Mouse (Mus musculus) stomach, postnatal 0 days (tissue): ENCODE data around the gene Rmi2. TPM values are rescaled to one million over a fixed set of nuclear protein-coding genes. Genes with fewer than 3 reads are reported as not detected.
A peak's percentile ranks its signal among the peaks of the same experiment; 100 is the strongest.

Source experiments
- ATAC-seq: fragments of 200-750 bp; cut with Nextera tagmentation; 2 replicates; pipeline ENCODE4 v1.8.0; 2017; ENCODE audit not compliant: low FRiP score, low TSS enrichment
- DNase-seq: peaks from one replicate; pipeline ENCODE4 v3.0.0-alpha.2; 2016; ENCODE audit warnings: low spot score
- H3K27ac ChIP-seq: fragments of 300-500 bp; sonication (generic); replicated peaks from 2 replicates; pipeline ENCODE4 v1.5.1; 2014; ENCODE audit warnings: mild to moderate bottlenecking, control low read depth
- H3K27me3 ChIP-seq: fragments of 300-500 bp; sonication (generic); 2 replicates; pipeline ENCODE4 v1.6.1; 2014; ENCODE audit warnings: low read length; ENCODE audit not compliant: control insufficient read depth, insufficient read depth
- H3K36me3 ChIP-seq: fragments of 300-500 bp; sonication (generic); 2 replicates; pipeline ENCODE4 v1.6.1; 2014; ENCODE audit warnings: low read length, mixed read lengths; ENCODE audit not compliant: control insufficient read depth, insufficient read depth
- H3K4me1 ChIP-seq: fragments of 300-500 bp; sonication (generic); replicated peaks from 2 replicates; pipeline ENCODE4 v1.6.1; 2014; ENCODE audit warnings: antibody characterized with exemption; ENCODE audit not compliant: control insufficient read depth, insufficient read depth
- H3K4me2 ChIP-seq: fragments of 300-500 bp; sonication (generic); replicated peaks from 2 replicates; pipeline ENCODE4 v1.6.1; 2014; ENCODE audit warnings: low read depth, mild to moderate bottlenecking, control low read depth, moderate library complexity
- H3K4me3 ChIP-seq: fragments of 300-500 bp; sonication (generic); 2 replicates; pipeline ENCODE4 v1.5.1; 2014; ENCODE audit warnings: low read depth, low read length, control low read depth
- H3K9ac ChIP-seq: fragments of 300-500 bp; sonication (generic); 2 replicates; pipeline ENCODE4 v1.6.1; 2014; ENCODE audit warnings: mild to moderate bottlenecking, low read length, control low read depth, mixed read lengths
- H3K9me3 ChIP-seq: fragments of 300-500 bp; sonication (generic); 2 replicates; pipeline ENCODE4 v1.6.1; 2016; ENCODE audit warnings: low read length; ENCODE audit not compliant: control insufficient read depth
- CTCF ChIP-seq: IDR thresholded peaks from 2 replicates; pipeline ENCODE4 v1.5.1; 2016; ENCODE audit warnings: antibody characterized with exemption, low read depth, mild to moderate bottlenecking, moderate library complexity
- EP300 ChIP-seq: optimal IDR thresholded peaks from 2 replicates; pipeline ENCODE3; 2016; ENCODE audit warnings: antibody characterized with exemption
- WGBS: fragments of 180-500 bp; shearing (Covaris S2); extraction: QIAGEN DNeasy Blood & Tissue Kit; methylation state at CpG from one replicate; pipeline ENCODE4 v1.1.7; 2014; 5-methylcytosine and 5-hydroxymethylcytosine counted together
- polyA plus RNA-seq: library from polyadenylated mRNA; unstranded; fragments of >200 nt; fragmentation: Nextera tagmentation; extraction: Ambion mirVana; gene quantifications from 2 replicates; pipeline ENCODE4 v1.2.1, GENCODE M21; 2015

Rmi2 gene
- polyA plus RNA-seq, 1 experiment from 2014 or later = 0.76 TPM

GRCm38 (mm10) chr16:10890363-10890762 is 55.5 kb downstream of the Rmi2 start:
- Histone ChIP-seq H3K4me1 (no peaks in the 10 kb centered on the region), H3K4me3 (no peak overlapping the region), H3K9ac (no peak overlapping the region), H3K36me3 (no peaks in the 10 kb centered on the region), H3K4me2 (no peak overlapping the region), H3K27ac (no peak overlapping the region), H3K27me3 (no peaks in the 10 kb centered on the region), H3K9me3 (no peaks in the 10 kb centered on the region)
- TF ChIP-seq EP300 (no peak), CTCF (peak; percentile 79)
- DNase-seq (no peak), ATAC-seq (peak; percentile 65; the same call in 1 of the 2 replicates)
- WGBS = 67% methylated on average over 3 of the region's 3 CpGs

GRCm38 (mm10) chr16:10893161-10893560 is 58.3 kb downstream of the Rmi2 start:
- H3K27me3 ChIP-seq = no peaks in the 10 kb centered on the region

GRCm38 (mm10) chr16:10895906-10896305 is 61.0 kb downstream of the Rmi2 start:
- WGBS = 62% methylated on average over 3 of the region's 3 CpGs

More at GRCm38 (mm10) chr16:10893161-10893560, 58.3 kb downstream of the Rmi2 start:
- no peak overlapping the region for H3K4me3 ChIP-seq
- DNase-seq (no peak), ATAC-seq (no peak)
- H3K36me3 ChIP-seq = no peaks in the 10 kb centered on the region
- H3K9ac ChIP-seq = no peak overlapping the region
- no peaks in the 10 kb centered on the region for H3K9me3 ChIP-seq
- no peak overlapping the region for H3K4me2 ChIP-seq
- TF ChIP-seq EP300 = no peak
- TF ChIP-seq CTCF = no peak
- no peak overlapping the region for H3K27ac ChIP-seq
- H3K4me1 ChIP-seq = no peaks in the 10 kb centered on the region
- WGBS = 71% methylated on average over 4 of the region's 4 CpGs

GRCm38 (mm10) chr16:10897372-10897771 is 62.5 kb downstream of the Rmi2 start:
- DNase-seq = no peak
- H3K4me3 ChIP-seq = no peak overlapping the region

More at GRCm38 (mm10) chr16:10895906-10896305, 61.0 kb downstream of the Rmi2 start:
- no peaks in the 10 kb centered on the region for H3K36me3 ChIP-seq
- H3K4me2 ChIP-seq = no peak overlapping the region
- no peaks in the 10 kb centered on the region for H3K4me1 ChIP-seq
- DNase-seq = no peak
- ATAC-seq = no peak
- H3K9ac ChIP-seq = no peak overlapping the region
- TF ChIP-seq EP300 (no peak), CTCF (no peak)
- no peaks in the 10 kb centered on the region for H3K9me3 ChIP-seq
- H3K4me3 ChIP-seq = no peak overlapping the region
- no peak overlapping the region for H3K27ac ChIP-seq
- H3K27me3 ChIP-seq = no peaks in the 10 kb centered on the region

GRCm38 (mm10) chr16:10900736-10901135 is 65.9 kb downstream of the Rmi2 start:
- Histone ChIP-seq H3K27ac (no peak overlapping the region), H3K27me3 (no peaks in the 10 kb centered on the region), H3K4me3 (no peak overlapping the region), H3K9me3 (no peaks in the 10 kb centered on the region), H3K4me2 (no peak overlapping the region), H3K36me3 (no peaks in the 10 kb centered on the region), H3K4me1 (no peaks in the 10 kb centered on the region; the same call in 1 of the 2 replicates), H3K9ac (no peak overlapping the region)
- 88% methylated on average over 1 of the region's 1 CpGs for WGBS
- DNase-seq (no peak), ATAC-seq (no peak)
- TF ChIP-seq CTCF (no peak), EP300 (no peak)

More at GRCm38 (mm10) chr16:10897372-10897771, 62.5 kb downstream of the Rmi2 start:
- TF ChIP-seq CTCF (no peak), EP300 (no peak)
- Histone ChIP-seq H3K4me1 (no peaks in the 10 kb centered on the region), H3K27me3 (no peaks in the 10 kb centered on the region), H3K36me3 (no peaks in the 10 kb centered on the region), H3K4me2 (no peak overlapping the region), H3K9me3 (no peaks in the 10 kb centered on the region), H3K27ac (no peak overlapping the region), H3K9ac (no peak overlapping the region)
- 33% methylated on average over 6 of the region's 6 CpGs for WGBS
- ATAC-seq = no peak

GRCm38 (mm10) chr16:10901956-10902355 is 67.1 kb downstream of the Rmi2 start:
- Histone ChIP-seq H3K4me2 (no peak overlapping the region), H3K4me3 (no peak overlapping the region), H3K27me3 (no peaks in the 10 kb centered on the region), H3K27ac (no peak overlapping the region), H3K4me1 (no peaks in the 10 kb centered on the region; the same call in 1 of the 2 replicates), H3K9me3 (no peaks in the 10 kb centered on the region), H3K9ac (no peak overlapping the region), H3K36me3 (no peaks in the 10 kb centered on the region)
- no peak for ATAC-seq
- 54% methylated on average over 2 of the region's 2 CpGs for WGBS
- no peak for TF ChIP-seq EP300
- 0 out of 2 replicates have a peak, but pooled peaks have one; percentile 14 for TF ChIP-seq CTCF
- no peak for DNase-seq
